Mouse (Mus musculus) embryo, embryonic 10 days (tissue): ENCODE data around the gene Exph5.

Source experiments
- DNase-seq: peaks from one replicate; pipeline ENCODE4 v3.0.0-alpha.2; 2015; ENCODE audit warnings: low spot score

The Exph5 gene

GRCm38 (mm10) chr9:53301269-53301720 is at the start of gene Exph5:
Exph5 (plus strand) TSS chr9:53301670.
- DNase-seq = peak; percentile 34

DNA sequence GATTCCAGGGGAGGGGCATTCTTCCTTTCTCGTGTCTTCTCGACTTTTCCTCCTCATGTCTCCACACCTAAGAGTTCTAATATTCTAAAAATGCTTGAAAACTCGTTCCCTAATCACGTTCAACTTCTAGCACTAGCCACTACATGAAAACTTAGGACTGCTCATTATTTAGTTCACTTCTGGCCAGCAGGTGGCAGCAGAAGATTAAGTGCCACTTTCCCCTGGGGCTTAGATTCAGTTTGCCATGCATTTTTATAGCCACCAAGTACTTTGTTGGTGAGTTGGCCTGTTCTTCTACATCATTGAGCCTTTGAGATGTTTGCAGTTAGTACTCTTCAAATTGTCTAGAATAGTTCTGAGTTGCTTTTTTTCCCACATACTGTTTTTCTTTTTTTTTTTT is 47.1 kb upstream of the Exph5 start:
- DNase-seq = peak; percentile 88

- no peak for DNase-seq
These were observed 44.7 kb upstream of the Exph5 start for GRCm38 (mm10) chr9:53256690-53257305.

DNA sequence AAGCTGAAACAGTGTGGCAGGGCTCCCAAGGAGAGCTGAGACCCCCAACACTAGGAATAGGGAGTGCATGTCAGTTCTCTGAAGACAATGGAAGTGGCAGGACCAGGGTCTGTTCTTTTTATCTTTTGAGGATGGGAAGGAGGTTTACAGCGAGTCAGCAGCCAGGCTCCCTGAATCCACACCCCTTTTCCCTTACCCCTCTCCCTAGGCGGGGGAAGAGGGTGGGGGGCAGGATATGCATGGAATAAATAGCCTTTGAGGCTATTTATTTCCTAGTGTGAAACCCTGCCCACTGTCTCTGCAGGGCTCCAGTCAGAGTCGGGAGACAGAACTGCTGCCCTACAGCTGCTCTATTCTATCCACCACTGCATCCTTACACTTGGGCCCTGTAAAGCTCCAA is 43.7 kb upstream of the Exph5 start:
- DNase-seq = no peak

GRCm38 (mm10) chr9:53258199-53258598 is 43.3 kb upstream of the Exph5 start:
- DNase-seq = no peak

GRCm38 (mm10) chr9:53264387-53264786 is 37.1 kb upstream of the Exph5 start:
- peak; percentile 27 for DNase-seq

GRCm38 (mm10) chr9:53265589-53265988 is 35.9 kb upstream of the Exph5 start:
- no peak for DNase-seq

DNA sequence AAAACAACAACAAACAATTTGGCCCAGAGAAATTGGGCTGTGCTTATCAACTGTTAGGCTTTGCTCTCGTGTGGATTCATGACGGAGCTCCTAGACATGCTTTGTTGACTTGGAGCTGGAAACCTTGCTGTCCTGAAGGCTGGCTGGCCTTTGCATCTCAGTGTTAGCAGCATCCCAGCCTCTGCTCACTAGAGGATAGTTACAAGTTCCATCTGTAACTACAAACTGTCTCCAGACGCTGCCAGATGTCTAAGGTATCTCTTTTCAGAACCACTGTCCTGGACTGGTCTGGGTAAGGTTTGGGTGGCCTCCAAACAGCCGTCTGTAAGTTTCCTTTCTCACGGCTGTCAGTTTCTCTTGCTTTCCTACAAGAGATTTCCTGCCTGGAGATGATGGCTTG is 33.4 kb upstream of the Exph5 start:
- DNase-seq = no peak

DNA sequence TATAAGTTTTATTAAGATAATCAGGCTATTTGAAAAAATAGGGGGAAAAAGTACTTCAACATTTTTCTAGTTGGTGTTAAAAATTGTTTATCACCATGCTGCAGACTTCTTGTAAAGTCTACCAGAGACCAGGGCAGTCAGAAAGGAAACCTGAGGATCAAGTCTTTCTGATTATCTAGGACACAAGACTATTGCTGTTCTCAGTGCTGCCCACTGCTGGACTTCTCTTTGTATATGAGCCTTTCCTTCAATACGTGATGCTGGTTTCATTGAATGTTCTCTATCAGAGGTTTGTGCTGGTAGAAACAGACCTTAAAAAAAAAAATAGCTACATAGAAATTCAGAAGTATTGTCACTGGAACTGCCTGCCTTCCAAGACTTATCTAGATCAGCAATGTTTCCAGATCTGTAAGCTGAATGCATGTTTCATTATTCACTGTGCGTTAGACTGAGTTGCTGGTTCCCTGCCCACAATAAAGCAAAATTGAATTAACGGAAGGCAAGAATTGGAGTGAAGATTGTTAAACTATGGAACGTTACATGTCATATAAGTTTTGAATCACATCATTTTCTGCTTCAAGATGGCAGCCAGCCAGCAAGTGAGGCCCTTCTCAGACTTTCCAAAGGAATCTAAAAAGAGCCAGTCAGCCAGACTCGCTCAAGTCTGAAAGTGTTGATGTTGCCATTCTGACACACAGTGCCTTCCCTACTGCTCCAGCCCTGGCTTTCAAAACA is 32.6 kb upstream of the Exph5 start:
- DNase-seq = peak; percentile 51

DNA sequence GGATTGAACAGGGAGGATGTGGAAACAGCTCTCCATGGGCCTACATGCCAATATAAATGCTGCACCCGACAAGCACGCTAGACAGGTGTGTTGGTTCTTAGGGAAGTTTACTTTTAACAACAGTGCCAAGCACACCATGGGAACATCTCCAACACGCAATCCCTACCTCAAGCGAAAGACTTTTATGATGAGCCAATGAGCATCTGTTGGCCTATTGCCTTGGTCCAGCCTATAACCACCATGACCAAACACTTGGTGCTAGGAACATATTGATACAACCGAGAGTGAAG is 32.1 kb upstream of the Exph5 start:
- DNase-seq = no peak

DNA sequence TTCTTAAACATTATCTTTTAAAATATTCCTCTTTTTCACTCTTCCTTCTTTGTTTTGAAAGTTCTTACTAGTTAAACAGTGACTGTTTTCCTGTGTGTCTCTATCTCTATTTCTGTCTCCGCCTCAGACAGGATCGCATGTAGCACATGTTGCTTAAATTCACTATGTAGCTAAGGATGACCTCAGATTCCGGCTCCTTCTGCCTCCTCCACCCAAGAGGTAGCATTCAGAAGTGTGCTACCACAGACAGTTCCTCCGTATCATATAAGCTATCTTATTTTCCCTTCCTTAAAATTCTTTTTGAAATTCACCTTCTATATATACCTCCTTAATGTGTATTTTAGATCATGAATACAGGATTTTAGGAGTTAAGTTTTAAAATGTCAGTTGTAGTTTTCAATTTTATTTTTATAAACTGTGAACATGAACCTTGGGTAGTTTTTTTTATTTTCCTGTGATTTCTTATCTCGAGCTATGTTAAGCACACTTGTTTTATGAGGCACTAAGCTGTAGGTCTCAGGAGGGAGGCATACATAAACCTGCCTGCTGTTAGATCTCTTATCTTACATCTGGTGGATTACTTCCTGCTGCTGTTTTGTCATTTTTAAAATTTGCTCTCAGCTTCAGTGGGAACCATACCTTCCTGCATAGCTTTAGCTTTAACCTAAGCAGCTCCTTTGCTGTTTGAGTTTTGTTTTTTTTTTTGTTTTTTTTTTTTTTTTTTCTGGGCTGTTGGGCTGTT is 30.0 kb upstream of the Exph5 start:
- no peak for DNase-seq

DNA sequence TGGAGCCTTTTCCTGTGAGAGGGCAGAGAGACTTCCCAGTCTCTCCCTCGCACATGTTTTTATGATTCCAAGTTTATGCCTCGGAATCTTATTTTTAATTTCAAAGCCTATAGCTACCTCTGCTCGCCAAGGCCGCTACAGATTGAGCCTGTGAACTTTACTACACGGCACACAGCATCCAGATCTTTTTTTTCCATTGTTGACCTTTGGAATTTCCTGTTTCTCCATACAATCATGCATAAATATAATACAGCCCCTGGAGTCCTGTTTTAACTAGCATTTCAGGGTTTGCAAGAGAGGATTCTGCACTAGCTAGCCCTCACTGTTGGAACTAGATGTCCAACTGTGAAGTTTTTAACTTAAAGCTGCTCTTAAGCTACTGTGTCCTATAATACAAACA is 29.3 kb upstream of the Exph5 start:
- no peak for DNase-seq

- DNase-seq = no peak
These were observed 28.8 kb upstream of the Exph5 start for GRCm38 (mm10) chr9:53272714-53273113.

DNA sequence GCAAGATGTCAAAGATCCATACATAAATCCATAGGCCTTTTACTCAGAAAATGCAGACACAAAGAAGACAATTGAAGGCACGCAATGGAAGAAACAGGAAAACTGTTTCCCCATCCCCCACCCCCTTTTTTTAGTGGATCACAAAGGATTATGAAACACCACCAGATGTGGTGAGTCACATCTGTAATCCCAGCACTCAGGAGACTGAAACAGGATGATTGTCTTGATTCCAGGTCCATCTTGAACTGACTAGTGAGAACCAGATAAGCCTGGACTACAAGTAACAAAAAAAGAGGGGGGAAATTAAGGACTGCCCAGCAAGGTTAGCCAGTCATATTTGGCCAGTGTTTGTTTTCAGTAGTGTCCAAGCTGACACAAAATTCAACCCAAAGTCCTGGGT is 25.1 kb upstream of the Exph5 start:
- DNase-seq = no peak

- no peak for DNase-seq
These were observed 22.5 kb upstream of the Exph5 start for GRCm38 (mm10) chr9:53278997-53279396.

- DNase-seq = no peak
These were observed 14.7 kb upstream of the Exph5 start for GRCm38 (mm10) chr9:53286793-53287192.

DNA sequence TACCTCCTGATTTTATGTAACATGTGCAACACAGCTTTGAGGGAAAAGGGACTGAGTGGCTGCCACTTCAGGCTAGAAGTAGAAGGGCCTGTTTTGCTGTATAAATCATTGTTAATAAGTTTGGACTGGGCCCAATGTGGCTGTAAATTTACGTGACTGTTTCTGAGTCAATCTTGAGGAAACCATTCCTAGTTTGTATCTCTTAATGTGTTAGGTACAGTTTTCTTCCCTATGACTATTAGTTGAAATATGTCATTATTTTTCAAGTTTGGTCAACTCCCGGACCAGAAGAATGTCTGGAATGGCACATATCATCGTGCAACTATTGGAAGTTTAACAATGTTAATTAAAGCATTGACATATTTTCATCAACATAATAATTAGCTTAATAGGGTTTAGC is 11.5 kb upstream of the Exph5 start:
- DNase-seq = no peak

GRCm38 (mm10) chr9:53292833-53293232 is 8.6 kb upstream of the Exph5 start:
- no peak for DNase-seq

DNA sequence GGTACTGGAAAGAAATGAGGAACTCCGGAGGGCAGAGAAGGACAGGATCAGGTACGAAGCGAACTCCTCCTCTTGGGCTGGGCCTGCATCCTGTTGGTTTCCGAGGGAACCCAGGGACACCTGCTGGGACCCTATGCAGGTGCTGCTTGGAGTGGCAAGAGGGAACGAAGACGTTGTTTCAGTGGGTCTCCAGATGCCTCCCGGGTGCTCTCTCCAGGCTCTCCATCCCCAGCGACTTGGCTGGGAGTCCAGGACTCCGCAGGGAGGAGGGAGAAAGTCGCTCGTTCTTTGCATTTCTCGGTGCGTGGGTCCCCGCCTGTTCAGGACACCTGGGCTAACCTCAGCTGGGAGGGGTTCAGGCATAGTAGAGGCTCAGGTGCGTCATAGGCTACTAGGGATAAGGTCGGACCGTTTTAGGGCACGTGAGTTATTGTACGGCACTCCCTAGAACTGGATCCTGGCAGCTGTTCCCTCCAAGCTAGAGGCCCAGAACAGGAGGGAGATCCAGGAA is 386 bp downstream of the Exph5 start:
- DNase-seq = no peak

GRCm38 (mm10) chr9:53302415-53302814 is 945 bp downstream of the Exph5 start:
- no peak for DNase-seq

DNA sequence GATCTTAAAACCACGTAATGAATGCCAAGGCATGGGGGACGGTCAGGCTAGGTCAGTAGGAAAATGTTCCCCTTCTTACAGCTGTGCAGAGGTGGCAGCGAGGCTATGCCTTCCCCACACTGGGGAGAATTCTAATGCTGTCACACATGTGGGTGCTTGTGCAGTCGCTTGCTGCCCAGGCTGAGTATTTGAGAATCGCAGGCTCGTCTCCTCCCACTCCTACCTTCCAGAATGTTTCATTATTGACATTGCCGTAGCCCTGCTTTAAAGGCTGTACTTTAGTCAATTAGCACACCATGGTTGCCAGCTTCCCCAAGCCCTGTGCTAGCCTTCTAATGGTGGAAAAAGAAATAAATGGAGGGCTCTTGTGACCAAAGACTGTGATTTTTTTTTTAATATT is 6.4 kb downstream of the Exph5 start:
- DNase-seq = no peak

DNA sequence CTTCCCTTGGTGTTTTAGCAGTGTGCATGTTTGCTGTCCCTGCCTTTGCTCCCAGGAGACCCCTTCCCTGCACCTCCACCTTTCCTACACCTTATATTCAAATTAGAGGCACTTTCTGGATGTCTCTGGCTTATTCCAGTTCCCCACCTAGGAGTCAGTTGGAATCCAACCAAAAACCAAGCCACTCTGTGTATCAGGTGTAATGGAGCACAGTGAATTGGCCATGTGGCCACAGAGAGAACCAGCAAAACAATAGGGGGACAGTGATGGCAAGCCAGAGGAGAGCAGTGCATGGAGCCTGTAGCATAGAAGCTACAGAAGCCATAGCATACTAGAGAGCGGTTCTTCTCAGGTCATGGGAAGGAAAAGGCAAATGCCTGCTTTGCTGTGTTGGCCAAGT is 11.5 kb downstream of the Exph5 start:
- DNase-seq = no peak
